Mouse (Mus musculus) hindbrain, embryonic 16.5 days (tissue): Measurements from ENCODE around the gene Aqp11. TPM values are rescaled to one million over a fixed set of nuclear protein-coding genes. Genes with fewer than 3 reads are reported as not detected.

Source experiments
- ATAC-seq: fragments of 200-750 bp; cut with Nextera tagmentation; 2 replicates; pipeline ENCODE4 v1.8.0; 2017; ENCODE audit warnings: moderate TSS enrichment, moderate library complexity
- H3K27ac ChIP-seq: fragments of 300-500 bp; sonication (generic); 2 replicates; pipeline ENCODE4 v1.5.1; 2014; ENCODE audit warnings: low read depth, mild to moderate bottlenecking, control low read depth, low read length, moderate library complexity
- H3K27me3 ChIP-seq: fragments of 300-500 bp; sonication (generic); replicated peaks from 2 replicates; pipeline ENCODE4 v1.6.1; 2014; ENCODE audit warnings: low read length; ENCODE audit not compliant: control insufficient read depth, insufficient read depth
- H3K36me3 ChIP-seq: fragments of 300-500 bp; sonication (generic); 2 replicates; pipeline ENCODE4 v1.6.1; 2014; ENCODE audit warnings: mild to moderate bottlenecking, low read length, moderate library complexity, mixed read lengths; ENCODE audit not compliant: control insufficient read depth, insufficient read depth
- H3K4me1 ChIP-seq: fragments of 300-500 bp; sonication (generic); 2 replicates; pipeline ENCODE4 v1.6.1; 2014; ENCODE audit warnings: low read depth, low read length; ENCODE audit not compliant: control insufficient read depth, insufficient read depth
- H3K4me2 ChIP-seq: fragments of 300-500 bp; sonication (generic); 2 replicates; pipeline ENCODE4 v1.6.1; 2014; ENCODE audit warnings: mild to moderate bottlenecking, low read length, control low read depth, moderate library complexity
- H3K4me3 ChIP-seq: fragments of 300-500 bp; sonication (generic); 2 replicates; pipeline ENCODE4 v1.5.1; 2014; ENCODE audit warnings: mild to moderate bottlenecking, low read length, control low read depth, moderate library complexity
- H3K9ac ChIP-seq: fragments of 300-500 bp; sonication (generic); 2 replicates; pipeline ENCODE4 v1.6.1; 2014; ENCODE audit warnings: low read depth, mild to moderate bottlenecking, control low read depth, low read length, moderate library complexity
- H3K9me3 ChIP-seq: fragments of 300-500 bp; sonication (generic); 2 replicates; pipeline ENCODE4 v1.6.1; 2014; ENCODE audit warnings: mild to moderate bottlenecking, low read length, moderate library complexity; ENCODE audit not compliant: control insufficient read depth
- WGBS: fragments of 180-500 bp; shearing (Covaris S2); extraction: QIAGEN DNeasy Blood & Tissue Kit; methylation state at CpG from one replicate; pipeline ENCODE4 v1.1.7; 2014; 5-methylcytosine and 5-hydroxymethylcytosine counted together
- polyA plus RNA-seq: library from polyadenylated mRNA; unstranded; fragments of >200 nt; fragmentation: Nextera tagmentation; extraction: Ambion mirVana; gene quantifications from 2 replicates; pipeline ENCODE4 v1.2.1, GENCODE M21; 2015

Gene Aqp11
- polyA plus RNA-seq, 1 experiment from 2014 or later = 24.5 TPM

DNA sequence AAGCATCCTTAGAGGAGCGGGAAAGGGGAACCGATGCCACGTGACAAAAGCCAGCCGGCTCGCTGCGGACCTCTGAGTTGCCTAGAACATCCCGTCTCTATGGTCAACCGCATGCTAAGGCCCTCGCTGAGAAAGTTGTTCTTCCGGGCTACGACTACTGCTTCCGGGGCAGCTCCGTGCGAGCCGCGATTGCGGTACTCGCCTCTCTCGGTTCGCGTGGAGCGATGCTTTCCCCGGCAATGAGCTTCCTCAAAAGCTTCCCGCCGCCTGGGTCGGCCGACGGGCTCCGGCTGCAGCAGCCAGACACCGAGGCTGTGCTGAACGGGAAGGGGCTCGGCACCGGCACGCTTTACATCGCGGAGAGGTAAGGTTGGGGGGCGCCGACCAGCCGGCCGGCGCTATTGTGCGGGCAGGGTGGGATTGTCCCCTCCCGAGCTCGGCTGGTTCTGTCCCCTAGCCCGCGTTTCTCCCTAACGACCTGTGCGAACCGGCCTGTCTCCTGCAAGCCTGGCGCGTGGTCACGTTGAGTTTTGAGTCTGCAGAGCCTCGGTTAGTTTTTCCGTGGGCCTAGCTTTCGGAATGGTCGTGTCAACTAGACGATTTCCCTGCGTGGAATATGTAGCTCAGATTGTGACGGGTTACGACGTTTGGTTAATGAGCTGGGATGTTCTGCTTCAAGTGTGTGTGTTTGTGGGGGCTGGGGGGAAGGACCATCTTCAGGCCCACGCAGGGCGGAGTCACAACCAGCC lies 41.4 kb downstream of the Aqp11 start, which contains the start of gene Clns1a:
Clns1a (plus strand) TSS at position 129 of the 749 bp plus-strand sequence.
- Histone ChIP-seq H3K9ac (peak within 1 kb of the TSS; percentile 88), H3K27me3 (no peaks in the 10 kb centered on the region), H3K9me3 (0 out of 2 replicates have a peak, but pooled peaks cover 2% of the 10 kb centered on the region), H3K27ac (peak within 1 kb of the TSS; percentile 74), H3K36me3 (peaks cover 3% of the 10 kb centered on the region; the same call in 1 of the 2 replicates), H3K4me1 (peaks cover 14% of the 10 kb centered on the region), H3K4me2 (peak within 1 kb of the TSS; percentile 75), H3K4me3 (peak within 1 kb of the TSS; percentile 92)
- WGBS = 1% methylated on average over 61 of the region's 63 CpGs
- ATAC-seq = peak; percentile 99

DNA sequence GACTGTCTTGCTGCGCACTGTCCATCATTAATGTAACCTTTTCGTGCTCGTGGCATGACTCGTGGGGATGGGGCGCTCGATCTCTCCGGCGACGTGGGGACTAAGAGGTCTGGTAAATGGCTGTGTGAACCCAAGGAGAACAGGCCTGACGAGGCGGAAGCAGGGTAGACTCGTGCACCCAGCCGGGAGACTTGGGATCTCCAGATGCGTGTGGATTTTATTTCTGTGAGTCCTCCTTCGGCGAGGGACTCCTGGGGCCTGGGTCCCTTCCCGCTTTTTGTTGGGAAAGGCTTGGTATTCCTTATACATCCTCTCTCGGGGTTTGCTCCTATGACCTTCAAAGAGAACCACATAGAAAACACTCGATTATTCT lies 42.0 kb downstream of the Aqp11 start:
- Histone ChIP-seq H3K4me2 (peak overlapping the region; percentile 75), H3K9ac (peak overlapping the region; percentile 88), H3K27me3 (no peaks in the 10 kb centered on the region), H3K36me3 (peaks cover 3% of the 10 kb centered on the region; the same call in 1 of the 2 replicates), H3K4me3 (peak overlapping the region; percentile 92), H3K4me1 (peaks cover 14% of the 10 kb centered on the region), H3K27ac (peak overlapping the region; percentile 70), H3K9me3 (0 out of 2 replicates have a peak, but pooled peaks cover 2% of the 10 kb centered on the region)
- WGBS = 33% methylated on average over 19 of the region's 19 CpGs
- ATAC-seq = peak; percentile 86

DNA sequence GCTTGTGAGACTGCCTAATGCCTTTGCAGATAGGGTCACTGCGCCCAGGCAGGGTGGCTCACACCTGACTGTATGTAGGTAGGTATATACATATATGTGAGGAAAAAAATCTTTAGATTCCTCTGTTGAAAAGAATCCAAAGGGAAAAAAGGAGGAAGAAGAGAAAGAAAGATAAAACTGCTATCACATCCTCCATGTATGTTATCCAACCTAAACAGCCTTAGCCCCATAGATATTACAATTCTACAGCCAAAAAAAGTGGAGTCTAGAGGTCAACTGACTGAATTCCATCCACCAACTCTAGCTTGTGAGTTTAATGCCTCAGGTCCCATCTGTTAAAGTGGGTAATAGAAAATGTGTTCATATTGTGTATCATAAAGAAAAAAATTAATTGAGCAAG lies 42.6 kb downstream of the Aqp11 start:
- Histone ChIP-seq H3K27me3 (no peaks in the 10 kb centered on the region), H3K4me1 (peaks cover 14% of the 10 kb centered on the region), H3K4me2 (peak overlapping the region; percentile 75), H3K9me3 (0 out of 2 replicates have a peak, but pooled peaks cover 2% of the 10 kb centered on the region), H3K36me3 (peaks cover 3% of the 10 kb centered on the region; the same call in 1 of the 2 replicates), H3K4me3 (no peak overlapping the region; the same call in 1 of the 2 replicates), H3K27ac (no peak overlapping the region), H3K9ac (no peak overlapping the region)
- WGBS = 100% methylated on average over 1 of the region's 1 CpGs
- no peak for ATAC-seq

DNA sequence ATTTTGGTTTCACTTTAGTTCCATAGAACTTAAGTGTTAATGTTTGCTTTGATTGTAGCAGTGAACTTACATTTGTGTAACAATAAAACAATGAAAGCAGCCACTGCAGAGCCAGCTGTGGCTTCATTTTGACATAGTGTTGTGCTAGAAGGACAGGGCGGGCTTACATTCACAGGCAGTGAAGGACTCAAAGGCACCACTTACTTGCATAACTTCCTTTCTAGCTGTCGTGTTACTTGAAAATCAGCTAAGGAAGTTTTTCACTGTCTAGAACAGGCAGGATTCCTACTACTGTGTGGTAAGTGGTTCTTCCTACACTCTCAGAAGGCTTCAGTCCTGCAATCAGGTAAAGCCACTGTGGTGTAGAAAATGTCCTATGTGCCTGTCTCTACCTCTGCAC lies 50.3 kb downstream of the Aqp11 start:
- Histone ChIP-seq H3K27me3 (no peaks in the 10 kb centered on the region), H3K4me1 (no peaks in the 10 kb centered on the region), H3K4me3 (no peak overlapping the region), H3K36me3 (peaks cover 11% of the 10 kb centered on the region), H3K9ac (no peak overlapping the region), H3K9me3 (no peaks in the 10 kb centered on the region), H3K4me2 (no peak overlapping the region), H3K27ac (no peak overlapping the region)
- 83% methylated on average over 2 of the region's 2 CpGs for WGBS
- ATAC-seq = no peak

DNA sequence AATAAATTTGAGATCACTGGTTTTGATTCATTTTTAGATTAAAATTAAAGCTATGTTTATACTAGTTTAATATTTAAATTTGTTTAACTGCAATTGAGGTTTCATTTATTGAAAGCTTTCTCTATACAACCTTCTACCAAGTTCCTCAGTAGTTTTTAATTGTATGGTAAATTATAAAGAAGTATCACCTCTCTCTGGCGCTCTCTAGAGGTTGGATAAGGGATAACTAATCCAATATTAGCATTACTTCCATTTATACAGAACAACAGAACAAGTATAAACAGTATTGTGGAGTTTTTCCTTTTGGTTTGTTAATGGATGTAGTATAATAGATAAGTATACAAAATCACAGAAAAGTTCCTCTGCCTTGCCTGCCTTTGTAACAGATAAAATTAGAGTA lies 58.9 kb downstream of the Aqp11 start:
- ATAC-seq = no peak
- H3K4me2 ChIP-seq = no peak overlapping the region
- no peaks in the 10 kb centered on the region for H3K4me1 ChIP-seq
- H3K9me3 ChIP-seq = no peaks in the 10 kb centered on the region
- H3K27ac ChIP-seq = no peak overlapping the region
- H3K36me3 ChIP-seq = peaks cover 29% of the 10 kb centered on the region
- no peak overlapping the region for H3K9ac ChIP-seq
- no peak overlapping the region for H3K4me3 ChIP-seq
- WGBS = 19% methylated on average over 1 of the region's 1 CpGs
- no peaks in the 10 kb centered on the region for H3K27me3 ChIP-seq

Other genes with a start within 250 kb of the Aqp11 start
- 56.7 and 61.8 TPM in 2 replicates for gene Aamdc, start 158.8 kb downstream of the Aqp11 start, polyA plus RNA-seq
- 23.0 and 25.0 TPM in 2 replicates for gene Rsf1, start 158.4 kb downstream of the Aqp11 start, polyA plus RNA-seq
- 184 TPM in 2 replicates for gene Clns1a, start 41.7 kb downstream of the Aqp11 start, polyA plus RNA-seq
- gene Pak1, start 50.3 kb upstream of the Aqp11 start, polyA plus RNA-seq = 131 and 138 TPM in 2 replicates
- gene Gdpd4, start 181.7 kb upstream of the Aqp11 start, polyA plus RNA-seq = not detected in 2 replicates